Mouse (Mus musculus): ENCODE data around the gene Rasgef1b. TPM values are rescaled to one million over a fixed set of nuclear protein-coding genes. Genes with fewer than 3 reads are reported as not detected.

Rasgef1b gene
- polyA plus RNA-seq, 1 experiment from 2014 or later: 33.9 TPM

DNA sequence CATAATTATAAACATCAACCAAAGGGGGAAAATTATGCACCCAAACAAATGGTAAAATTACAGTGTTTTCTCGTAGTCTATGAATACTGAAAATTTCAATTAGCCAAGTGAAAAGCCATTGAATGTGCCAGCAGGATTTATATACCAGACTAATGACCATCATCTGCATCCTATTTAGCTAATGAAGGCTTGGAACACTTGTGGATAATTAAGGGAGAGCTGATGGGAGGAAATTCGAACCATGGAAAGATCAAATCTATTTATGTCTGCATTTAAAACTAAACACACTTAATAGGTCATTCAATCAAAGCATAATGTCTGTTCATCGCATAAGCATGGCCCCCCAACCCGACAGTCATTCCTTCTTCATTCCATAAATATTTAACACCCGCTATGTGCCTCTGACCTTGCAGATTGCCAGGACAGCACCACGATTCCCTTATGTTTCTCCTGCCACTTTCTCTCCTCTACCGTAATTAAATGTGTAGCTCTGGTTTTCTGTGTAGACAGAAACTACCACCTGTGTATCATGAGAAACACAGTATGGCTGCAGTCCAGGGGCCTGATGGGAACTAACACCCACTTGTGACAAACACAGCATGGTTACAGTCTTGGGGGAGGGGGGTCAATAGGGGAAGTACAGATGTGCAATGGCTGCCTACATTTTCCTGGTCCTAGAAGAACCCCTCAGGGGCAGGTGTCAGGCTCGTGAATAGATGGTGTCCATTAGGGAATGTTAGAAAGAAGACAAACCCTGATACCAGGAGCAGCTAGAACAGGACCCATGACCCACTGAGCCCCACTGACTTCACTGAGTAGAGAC is 164.2 kb downstream of the Rasgef1b start:
- TF ChIP-seq CTCF (IDR thresholded peaks at IDR 0.05) (no peak), EP300 (IDR thresholded peaks at IDR 0.05) (no peak)
- H3K27ac ChIP-seq (ENCODE audit: low read length): no peak overlapping the region
- H3K27me3 ChIP-seq (replicated peaks; ENCODE audit: insufficient read depth, low read length): no peaks in the 10 kb centered on the region
- no peaks in the 10 kb centered on the region for H3K36me3 ChIP-seq (ENCODE audit: insufficient read depth, low read length)
- no peak for ATAC-seq
- WGBS: 62% methylated on average over 8 of the region's 8 CpGs
- no peak overlapping the region for H3K4me2 ChIP-seq (replicated peaks; ENCODE audit: low read depth, low read length)
- no peaks in the 10 kb centered on the region for H3K9me3 ChIP-seq (ENCODE audit: low read length)
- H3K9ac ChIP-seq (replicated peaks; ENCODE audit: low read depth): no peak overlapping the region
- DNase-seq (ENCODE audit: low spot score): no peak
- H3K4me3 ChIP-seq (ENCODE audit: low read depth, low read length): no peak overlapping the region
- no peaks in the 10 kb centered on the region for H3K4me1 ChIP-seq (ENCODE audit: insufficient read depth, low read depth, low read length)

DNA sequence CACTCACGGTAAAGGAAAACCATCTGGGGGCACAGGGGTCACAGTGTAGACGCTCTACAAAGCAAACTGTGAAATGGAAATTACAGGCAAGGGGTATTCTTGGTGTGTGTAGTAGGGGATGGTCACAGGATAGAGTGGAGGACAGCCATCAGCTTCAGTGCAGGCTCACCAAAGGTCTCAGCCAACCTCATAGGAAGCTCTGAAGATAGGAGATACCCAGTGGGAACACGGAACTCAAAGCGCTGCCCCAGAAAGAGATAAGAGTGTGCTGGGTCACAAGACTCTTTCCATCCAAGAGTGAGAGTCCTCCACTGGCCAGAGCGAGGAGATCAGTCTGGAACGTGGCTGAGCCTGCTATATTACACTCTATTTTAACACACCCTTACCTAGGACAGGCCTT is 166.8 kb downstream of the Rasgef1b start:
- H3K4me1 ChIP-seq (ENCODE audit: insufficient read depth, low read depth, low read length): no peaks in the 10 kb centered on the region
- WGBS: 78% methylated on average over 6 of the region's 6 CpGs
- DNase-seq (ENCODE audit: low spot score): no peak

DNA sequence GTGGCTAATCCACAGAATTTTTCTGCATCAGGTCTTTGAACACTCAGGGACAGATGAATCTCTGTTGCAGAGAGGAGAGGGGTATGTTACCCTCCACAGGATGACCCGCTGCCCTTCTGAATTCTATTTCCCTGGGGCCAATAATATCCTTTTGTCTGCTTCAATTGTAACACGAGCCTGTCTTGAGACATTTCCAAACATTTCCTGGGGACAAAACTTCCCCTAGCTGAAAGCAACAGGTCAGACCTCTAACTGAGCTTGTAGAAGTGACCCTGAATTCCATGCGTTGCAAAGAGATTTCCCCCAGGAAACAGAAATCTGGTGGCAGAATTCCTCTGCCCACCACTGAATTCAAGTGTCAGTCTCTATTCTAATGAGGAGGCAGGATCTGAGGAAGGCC is 169.1 kb downstream of the Rasgef1b start:
- H3K9ac ChIP-seq (replicated peaks; ENCODE audit: low read depth): no peak overlapping the region
- H3K27ac ChIP-seq (ENCODE audit: low read length): no peak overlapping the region
- H3K27me3 ChIP-seq (replicated peaks; ENCODE audit: insufficient read depth, low read length): no peaks in the 10 kb centered on the region
- H3K4me3 ChIP-seq (ENCODE audit: low read depth, low read length): no peak overlapping the region
- DNase-seq (ENCODE audit: low spot score) (no peak), ATAC-seq (no peak)
- TF ChIP-seq EP300 (IDR thresholded peaks at IDR 0.05): no peak
- TF ChIP-seq CTCF (IDR thresholded peaks at IDR 0.05): no peak
- WGBS: 32% methylated on average over 3 of the region's 3 CpGs
- H3K4me1 ChIP-seq (ENCODE audit: insufficient read depth, low read depth, low read length): no peaks in the 10 kb centered on the region
- H3K4me2 ChIP-seq (replicated peaks; ENCODE audit: low read depth, low read length): no peak overlapping the region
- no peaks in the 10 kb centered on the region for H3K36me3 ChIP-seq (ENCODE audit: insufficient read depth, low read length)
- H3K9me3 ChIP-seq (ENCODE audit: low read length): no peaks in the 10 kb centered on the region

More for the DNA sequence above, 166.8 kb downstream of the Rasgef1b start:
- no peaks in the 10 kb centered on the region for H3K36me3 ChIP-seq (ENCODE audit: insufficient read depth, low read length)
- no peak overlapping the region for H3K27ac ChIP-seq (ENCODE audit: low read length)
- no peak for ATAC-seq
- H3K4me3 ChIP-seq (ENCODE audit: low read depth, low read length): no peak overlapping the region
- H3K4me2 ChIP-seq (replicated peaks; ENCODE audit: low read depth, low read length): no peak overlapping the region
- no peaks in the 10 kb centered on the region for H3K9me3 ChIP-seq (ENCODE audit: low read length)
- TF ChIP-seq EP300 (IDR thresholded peaks at IDR 0.05) (no peak), CTCF (IDR thresholded peaks at IDR 0.05) (no peak)
- no peak overlapping the region for H3K9ac ChIP-seq (replicated peaks; ENCODE audit: low read depth)
- no peaks in the 10 kb centered on the region for H3K27me3 ChIP-seq (replicated peaks; ENCODE audit: insufficient read depth, low read length)

DNA sequence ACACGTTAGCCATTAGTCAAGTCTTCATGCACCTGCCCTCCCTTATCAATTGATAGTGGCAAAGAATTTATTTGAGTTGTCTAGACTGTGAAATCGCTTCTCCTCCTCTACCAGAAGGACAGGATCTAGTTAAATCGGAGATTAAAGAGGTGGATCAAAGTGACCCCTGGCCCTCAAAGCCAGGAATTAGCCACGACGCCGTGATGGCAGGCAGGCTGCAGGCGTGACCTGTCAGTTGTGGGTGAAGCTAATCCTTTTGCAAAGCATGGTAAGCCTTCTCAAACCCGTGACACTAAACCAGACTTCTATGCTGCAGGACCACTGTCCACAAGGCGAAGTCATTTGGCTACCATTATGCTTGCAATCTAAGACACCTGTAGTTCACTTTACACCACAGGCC is 170.6 kb downstream of the Rasgef1b start:
- Histone ChIP-seq H3K4me3 (ENCODE audit: low read depth, low read length) (no peak overlapping the region), H3K9ac (replicated peaks; ENCODE audit: low read depth) (no peak overlapping the region), H3K9me3 (ENCODE audit: low read length) (no peaks in the 10 kb centered on the region), H3K27me3 (replicated peaks; ENCODE audit: insufficient read depth, low read length) (no peaks in the 10 kb centered on the region), H3K27ac (ENCODE audit: low read length) (no peak overlapping the region), H3K36me3 (ENCODE audit: insufficient read depth, low read length) (no peaks in the 10 kb centered on the region), H3K4me2 (replicated peaks; ENCODE audit: low read depth, low read length) (no peak overlapping the region), H3K4me1 (ENCODE audit: insufficient read depth, low read depth, low read length) (no peaks in the 10 kb centered on the region)
- DNase-seq (ENCODE audit: low spot score): no peak
- TF ChIP-seq EP300 (IDR thresholded peaks at IDR 0.05) (no peak), CTCF (IDR thresholded peaks at IDR 0.05) (no peak)
- no peak for ATAC-seq
- WGBS: 59% methylated on average over 9 of the region's 9 CpGs

DNA sequence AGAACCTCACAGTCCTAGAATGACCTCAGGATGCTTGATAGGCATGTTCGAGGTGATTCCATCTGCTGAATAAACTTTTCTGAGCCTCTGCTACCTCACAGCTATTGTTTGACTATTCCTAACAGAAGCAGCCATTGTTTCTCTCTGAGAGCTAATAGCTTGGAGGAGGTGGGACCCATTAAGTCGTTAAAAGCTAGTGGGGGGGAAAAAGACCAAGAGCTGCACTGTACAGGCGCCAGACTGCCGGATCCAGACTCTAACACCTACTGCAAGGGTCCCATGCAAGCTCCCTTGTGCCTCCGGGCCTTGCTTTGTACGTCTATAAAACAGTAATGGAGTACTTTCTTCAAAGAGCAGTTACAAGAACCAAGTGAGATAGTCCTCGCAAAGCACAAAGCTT is 176.2 kb downstream of the Rasgef1b start:
- no peaks in the 10 kb centered on the region for H3K9me3 ChIP-seq (ENCODE audit: low read length)
- no peak overlapping the region for H3K9ac ChIP-seq (replicated peaks; ENCODE audit: low read depth)
- no peak overlapping the region for H3K27ac ChIP-seq (ENCODE audit: low read length)
- no peaks in the 10 kb centered on the region for H3K27me3 ChIP-seq (replicated peaks; ENCODE audit: insufficient read depth, low read length)
- TF ChIP-seq CTCF (IDR thresholded peaks at IDR 0.05) (no peak), EP300 (IDR thresholded peaks at IDR 0.05) (no peak)
- ATAC-seq: no peak
- H3K4me3 ChIP-seq (ENCODE audit: low read depth, low read length): no peak overlapping the region
- no peaks in the 10 kb centered on the region for H3K4me1 ChIP-seq (ENCODE audit: insufficient read depth, low read depth, low read length)
- WGBS: 43% methylated on average over 7 of the region's 7 CpGs
- H3K4me2 ChIP-seq (replicated peaks; ENCODE audit: low read depth, low read length): no peak overlapping the region
- H3K36me3 ChIP-seq (ENCODE audit: insufficient read depth, low read length): no peaks in the 10 kb centered on the region
- no peak for DNase-seq (ENCODE audit: low spot score)

DNA sequence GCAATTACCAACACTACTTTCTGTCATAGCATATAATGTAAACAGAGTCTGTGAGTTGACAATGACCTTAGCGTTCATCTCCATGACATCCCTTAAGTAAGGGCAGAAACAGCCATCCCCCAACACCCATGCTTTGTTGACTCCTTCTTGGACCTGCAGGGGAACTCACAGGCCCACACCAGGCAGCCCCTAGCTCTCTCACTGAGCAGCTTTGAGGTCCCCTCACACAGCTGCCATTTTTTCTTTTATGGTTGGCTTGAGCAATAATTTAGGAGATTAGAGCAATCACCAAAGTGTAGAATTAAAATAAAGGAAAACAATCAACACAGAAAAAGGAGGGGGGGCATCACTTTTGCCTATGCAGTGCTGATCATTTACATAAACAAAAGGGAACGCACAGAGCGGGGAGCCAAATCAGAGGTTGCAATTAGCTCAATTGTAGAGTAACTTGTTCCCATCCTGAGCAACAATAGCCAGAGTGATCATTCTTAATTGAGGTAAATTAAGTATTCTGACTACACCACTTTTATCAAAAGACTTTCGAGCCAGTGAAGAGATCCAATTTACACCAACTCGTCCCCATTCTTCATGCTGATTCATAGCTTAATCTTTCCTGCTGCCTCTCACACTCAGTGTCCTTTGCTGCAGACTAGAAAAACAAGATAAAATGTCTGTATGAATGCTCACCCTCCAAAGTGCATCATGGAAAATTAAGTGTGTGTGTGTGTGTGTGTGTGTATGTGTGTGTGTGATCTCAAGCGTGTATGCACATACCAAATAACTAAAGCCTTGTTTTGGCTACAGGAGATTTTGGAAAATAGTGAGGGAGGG is 184.0 kb downstream of the Rasgef1b start:
- TF ChIP-seq EP300 (IDR thresholded peaks at IDR 0.05) (no peak), CTCF (IDR thresholded peaks at IDR 0.05) (no peak)
- Histone ChIP-seq H3K4me1 (ENCODE audit: insufficient read depth, low read depth, low read length) (no peaks in the 10 kb centered on the region), H3K27ac (ENCODE audit: low read length) (no peak overlapping the region), H3K36me3 (ENCODE audit: insufficient read depth, low read length) (no peaks in the 10 kb centered on the region), H3K9ac (replicated peaks; ENCODE audit: low read depth) (no peak overlapping the region), H3K4me2 (replicated peaks; ENCODE audit: low read depth, low read length) (no peak overlapping the region), H3K27me3 (replicated peaks; ENCODE audit: insufficient read depth, low read length) (no peaks in the 10 kb centered on the region), H3K9me3 (ENCODE audit: low read length) (no peaks in the 10 kb centered on the region), H3K4me3 (ENCODE audit: low read depth, low read length) (no peak overlapping the region)
- ATAC-seq (no peak), DNase-seq (ENCODE audit: low spot score) (no peak)
- 68% methylated on average over 6 of the region's 6 CpGs for WGBS

Data from lung, postnatal 0 days (tissue).